Mouse (Mus musculus): Measurements from ENCODE around the gene Tlx3. TPM values are rescaled to one million over a fixed set of nuclear protein-coding genes. Genes with fewer than 3 reads are reported as not detected.

Tlx3 gene
- polyA plus RNA-seq, 1 experiment = not detected

DNA sequence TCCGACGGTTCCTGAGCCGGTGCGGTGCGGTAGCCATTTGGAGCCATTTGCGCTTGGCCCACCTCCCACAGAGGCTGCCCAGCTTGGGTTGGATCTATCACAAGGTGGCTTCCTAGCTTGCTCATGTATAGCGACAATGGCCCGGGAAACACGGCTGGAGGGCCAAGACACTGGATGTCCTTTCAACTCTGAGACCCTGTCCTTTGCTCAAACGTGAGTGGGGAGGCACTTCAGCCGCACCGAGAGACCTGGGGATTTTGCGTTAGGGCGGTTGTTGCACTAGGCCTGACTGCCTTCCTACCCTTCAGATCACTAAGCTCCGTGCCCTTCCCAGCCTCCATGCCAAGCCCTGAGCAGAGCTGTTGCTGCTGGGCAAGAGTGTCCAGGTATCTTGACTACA is 5.7 kb downstream of the Tlx3 start:
- TF ChIP-seq CTCF (IDR thresholded peaks at IDR 0.05; ENCODE audit: extremely low read depth, insufficient read depth, insufficient read length, insufficient replicate concordance) = no peak
- Histone ChIP-seq H3K27me3 (ENCODE audit: control insufficient read depth, insufficient read depth, low read length) (peaks cover 52% of the 10 kb centered on the region), H3K4me3 (ENCODE audit: extremely low read depth, insufficient read depth, insufficient read length) (no peak overlapping the region), H3K27ac (ENCODE audit: insufficient read depth, low read length) (no peak overlapping the region), H3K36me3 (ENCODE audit: control insufficient read depth, insufficient read depth, low read length) (no peaks in the 10 kb centered on the region), H3K4me1 (ENCODE audit: control insufficient read depth, insufficient read depth, insufficient read length) (peaks cover 3% of the 10 kb centered on the region)
- 39% methylated on average over 15 of the region's 15 CpGs for WGBS
- no peak for DNase-seq (ENCODE audit: low read depth in 1 of 2, low spot score in 2 of 2)

DNA sequence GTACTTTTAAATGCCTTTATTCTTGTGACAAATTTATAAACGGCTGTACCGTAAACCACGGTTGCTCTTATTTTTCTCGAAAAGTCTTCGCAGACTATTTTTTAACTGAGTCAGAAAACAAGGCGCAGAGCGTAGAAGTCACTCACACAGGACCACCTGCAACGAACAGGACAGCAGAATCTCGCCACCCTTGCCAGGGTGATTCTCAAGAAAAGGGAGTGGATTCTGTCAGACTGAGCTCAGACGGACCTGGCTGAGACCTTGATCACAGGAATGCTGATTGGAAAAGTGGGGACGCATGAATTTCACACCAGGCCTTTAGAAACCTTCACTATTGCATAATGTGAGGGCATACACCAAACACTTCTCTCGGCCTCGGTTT is 6.3 kb downstream of the Tlx3 start:
- H3K36me3 ChIP-seq (ENCODE audit: control insufficient read depth, insufficient read depth, low read length) = no peaks in the 10 kb centered on the region
- H3K4me1 ChIP-seq (ENCODE audit: control insufficient read depth, insufficient read depth, insufficient read length) = peaks cover 3% of the 10 kb centered on the region
- WGBS = 49% methylated on average over 13 of the region's 13 CpGs
- H3K27me3 ChIP-seq (ENCODE audit: control insufficient read depth, insufficient read depth, low read length) = peaks cover 47% of the 10 kb centered on the region
- TF ChIP-seq POLR2A (IDR thresholded peaks at IDR 0.05; ENCODE audit: low read depth, low read length) = no peak
- no peak for TF ChIP-seq CTCF (IDR thresholded peaks at IDR 0.05; ENCODE audit: extremely low read depth, insufficient read depth, insufficient read length, insufficient replicate concordance)
- H3K4me3 ChIP-seq (ENCODE audit: extremely low read depth, insufficient read depth, insufficient read length) = no peak overlapping the region
- no peak overlapping the region for H3K27ac ChIP-seq (ENCODE audit: insufficient read depth, low read length)
- no peak for DNase-seq (ENCODE audit: low read depth in 1 of 2, low spot score in 2 of 2)

DNA sequence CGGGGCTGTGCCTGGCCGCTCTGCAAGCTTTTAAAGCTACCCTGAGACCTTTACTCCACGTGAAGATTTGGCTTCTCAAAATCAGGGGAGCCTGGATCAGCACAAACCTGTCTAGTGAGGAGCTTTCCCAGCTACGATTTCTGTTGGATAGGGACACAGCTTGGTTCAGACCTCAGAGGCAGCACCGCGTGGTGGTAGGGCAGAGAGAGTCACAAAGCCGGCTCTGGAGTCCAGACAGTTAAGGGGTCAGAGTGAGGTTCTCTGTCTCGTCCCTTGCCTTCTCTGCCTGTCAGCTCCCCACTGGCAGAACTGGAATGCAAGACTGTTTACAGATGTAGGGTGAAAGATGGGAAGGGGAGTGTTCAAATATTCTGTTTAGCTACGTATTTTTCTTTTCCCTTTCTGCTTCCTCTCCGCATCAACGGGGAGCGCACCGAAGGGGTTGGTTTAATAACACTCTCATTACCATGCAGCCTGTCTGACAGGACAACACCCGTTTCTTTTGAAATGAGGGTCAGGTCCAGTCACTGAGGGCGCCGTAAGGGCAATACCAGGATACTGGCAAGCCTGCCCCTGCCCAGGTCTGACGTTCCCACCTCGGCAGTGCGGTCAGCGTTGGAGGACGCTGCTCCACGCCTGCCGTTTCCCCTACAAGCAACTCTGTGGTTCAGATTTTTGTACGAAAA is 6.8 kb downstream of the Tlx3 start:
- no peak for DNase-seq (ENCODE audit: low read depth in 1 of 2, low spot score in 2 of 2)
- Histone ChIP-seq H3K4me3 (ENCODE audit: extremely low read depth, insufficient read depth, insufficient read length) (no peak overlapping the region), H3K27ac (ENCODE audit: insufficient read depth, low read length) (no peak overlapping the region), H3K27me3 (ENCODE audit: control insufficient read depth, insufficient read depth, low read length) (peaks cover 43% of the 10 kb centered on the region), H3K4me1 (ENCODE audit: control insufficient read depth, insufficient read depth, insufficient read length) (peaks cover 3% of the 10 kb centered on the region), H3K36me3 (ENCODE audit: control insufficient read depth, insufficient read depth, low read length) (no peaks in the 10 kb centered on the region)
- WGBS = 17% methylated on average over 24 of the region's 24 CpGs
- TF ChIP-seq CTCF (IDR thresholded peaks at IDR 0.05; ENCODE audit: extremely low read depth, insufficient read depth, insufficient read length, insufficient replicate concordance) = no peak
- TF ChIP-seq POLR2A (IDR thresholded peaks at IDR 0.05; ENCODE audit: low read depth, low read length) = no peak

DNA sequence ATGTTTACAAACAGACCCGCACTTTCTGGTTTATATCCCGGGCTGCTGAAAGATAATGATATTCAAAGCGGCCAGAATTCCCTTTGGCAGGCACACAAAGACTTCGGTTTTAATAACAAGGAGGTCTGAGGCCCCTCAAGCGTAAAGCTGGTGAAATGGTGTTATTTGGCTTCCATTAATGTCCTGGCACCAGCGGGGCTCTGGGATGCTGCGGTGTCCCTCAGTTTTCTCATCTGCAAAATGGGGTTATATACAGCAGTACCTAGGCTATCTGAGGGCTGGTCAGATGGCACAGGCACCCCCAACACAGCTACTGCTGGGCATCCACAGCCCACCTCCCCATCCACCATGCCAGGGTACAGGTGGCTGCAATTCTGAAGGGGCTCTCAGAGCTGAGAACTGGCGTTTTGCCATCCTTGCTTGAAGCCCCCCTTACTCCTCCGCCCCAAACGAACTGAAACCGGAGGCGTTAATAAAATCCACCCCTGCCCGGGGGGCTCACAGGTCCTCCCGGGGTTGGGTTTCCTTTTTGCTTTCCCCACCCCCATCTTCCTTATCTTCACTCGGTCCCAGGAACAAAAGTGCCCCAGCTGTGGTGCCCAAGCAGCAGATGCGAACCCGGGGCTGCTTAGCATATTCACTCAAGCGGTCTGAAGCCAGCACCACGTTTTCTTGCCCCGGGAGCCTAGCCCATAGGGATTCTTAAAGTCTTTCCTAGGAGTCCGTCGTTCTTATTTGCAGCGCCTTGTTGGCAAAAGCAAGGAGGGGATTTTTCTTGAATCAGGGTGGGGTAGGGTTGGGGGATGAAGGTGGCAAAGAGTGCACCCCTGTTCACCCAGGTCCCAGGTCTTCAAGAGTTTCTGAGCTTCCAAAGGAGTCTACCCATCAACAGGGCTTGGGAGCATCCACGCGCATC is 7.6 kb downstream of the Tlx3 start:
- Histone ChIP-seq H3K27ac (ENCODE audit: insufficient read depth, low read length) (no peak overlapping the region), H3K4me1 (ENCODE audit: control insufficient read depth, insufficient read depth, insufficient read length) (no peaks in the 10 kb centered on the region; the same call in 1 of the 2 replicates), H3K27me3 (ENCODE audit: control insufficient read depth, insufficient read depth, low read length) (peaks cover 35% of the 10 kb centered on the region), H3K4me3 (ENCODE audit: extremely low read depth, insufficient read depth, insufficient read length) (no peak overlapping the region), H3K36me3 (ENCODE audit: control insufficient read depth, insufficient read depth, low read length) (no peaks in the 10 kb centered on the region)
- TF ChIP-seq POLR2A (IDR thresholded peaks at IDR 0.05; ENCODE audit: low read depth, low read length) = no peak
- TF ChIP-seq CTCF (IDR thresholded peaks at IDR 0.05; ENCODE audit: extremely low read depth, insufficient read depth, insufficient read length, insufficient replicate concordance) = no peak
- WGBS = 15% methylated on average over 25 of the region's 25 CpGs
- DNase-seq (ENCODE audit: low read depth in 1 of 2, low spot score in 2 of 2) = no peak

DNA sequence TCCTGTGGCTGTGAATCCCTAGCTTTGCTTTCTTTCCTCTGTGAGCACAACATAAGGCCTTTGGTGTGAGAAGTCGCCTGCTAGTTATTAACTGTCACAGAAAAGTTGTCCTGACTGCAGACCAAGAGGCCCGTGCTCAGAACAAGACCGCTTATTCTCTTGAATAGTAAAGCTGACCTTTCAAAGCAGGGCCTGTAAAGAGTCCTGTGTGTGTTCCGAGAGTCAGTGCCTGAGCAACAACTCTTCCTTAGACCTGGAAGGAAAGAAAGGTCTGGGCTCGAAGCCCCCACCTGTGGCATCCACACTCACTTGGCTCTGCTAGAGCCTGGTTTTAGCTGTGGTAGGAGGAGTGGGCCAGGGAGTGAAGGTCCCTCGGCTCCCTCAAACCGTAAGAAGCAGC is 8.3 kb downstream of the Tlx3 start:
- H3K27ac ChIP-seq (ENCODE audit: insufficient read depth, low read length) = no peak overlapping the region
- DNase-seq (ENCODE audit: low read depth in 1 of 2, low spot score in 2 of 2) = no peak
- no peaks in the 10 kb centered on the region; the same call in 1 of the 2 replicates for H3K4me1 ChIP-seq (ENCODE audit: control insufficient read depth, insufficient read depth, insufficient read length)
- H3K4me3 ChIP-seq (ENCODE audit: extremely low read depth, insufficient read depth, insufficient read length) = no peak overlapping the region
- H3K27me3 ChIP-seq (ENCODE audit: control insufficient read depth, insufficient read depth, low read length) = peaks cover 32% of the 10 kb centered on the region
- no peak for TF ChIP-seq CTCF (IDR thresholded peaks at IDR 0.05; ENCODE audit: extremely low read depth, insufficient read depth, insufficient read length, insufficient replicate concordance)
- no peak for TF ChIP-seq POLR2A (IDR thresholded peaks at IDR 0.05; ENCODE audit: low read depth, low read length)
- WGBS = 54% methylated on average over 7 of the region's 7 CpGs
- H3K36me3 ChIP-seq (ENCODE audit: control insufficient read depth, insufficient read depth, low read length) = no peaks in the 10 kb centered on the region

DNA sequence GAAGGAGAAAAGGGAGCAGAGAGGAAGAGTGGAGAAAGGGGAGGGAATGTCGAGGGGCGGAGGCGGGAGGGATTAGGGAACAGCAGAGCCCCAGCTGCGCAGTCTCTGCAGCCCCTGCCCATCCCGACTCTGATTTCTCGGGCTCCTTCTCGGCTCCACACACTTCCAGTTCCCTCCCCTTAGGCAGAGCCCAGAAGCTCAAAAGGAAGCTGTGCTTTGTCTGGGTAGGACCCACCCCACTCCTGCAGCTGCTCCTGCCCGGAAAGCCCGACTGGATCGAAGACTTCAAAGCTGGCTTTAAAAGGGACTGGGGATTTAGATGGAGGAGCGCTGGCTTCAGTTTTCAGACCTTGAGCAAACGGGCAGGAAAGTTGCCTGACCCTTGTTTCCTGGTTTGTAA is 9.7 kb downstream of the Tlx3 start:
- no peak overlapping the region for H3K4me3 ChIP-seq (ENCODE audit: extremely low read depth, insufficient read depth, insufficient read length)
- no peak for TF ChIP-seq POLR2A (IDR thresholded peaks at IDR 0.05; ENCODE audit: low read depth, low read length)
- no peak for TF ChIP-seq CTCF (IDR thresholded peaks at IDR 0.05; ENCODE audit: extremely low read depth, insufficient read depth, insufficient read length, insufficient replicate concordance)
- H3K36me3 ChIP-seq (ENCODE audit: control insufficient read depth, insufficient read depth, low read length) = no peaks in the 10 kb centered on the region
- no peak overlapping the region for H3K27ac ChIP-seq (ENCODE audit: insufficient read depth, low read length)
- H3K27me3 ChIP-seq (ENCODE audit: control insufficient read depth, insufficient read depth, low read length) = peaks cover 26% of the 10 kb centered on the region
- DNase-seq (ENCODE audit: low read depth in 1 of 2, low spot score in 2 of 2) = no peak
- no peaks in the 10 kb centered on the region for H3K4me1 ChIP-seq (ENCODE audit: control insufficient read depth, insufficient read depth, insufficient read length)
- 19% methylated on average over 12 of the region's 12 CpGs for WGBS

DNA sequence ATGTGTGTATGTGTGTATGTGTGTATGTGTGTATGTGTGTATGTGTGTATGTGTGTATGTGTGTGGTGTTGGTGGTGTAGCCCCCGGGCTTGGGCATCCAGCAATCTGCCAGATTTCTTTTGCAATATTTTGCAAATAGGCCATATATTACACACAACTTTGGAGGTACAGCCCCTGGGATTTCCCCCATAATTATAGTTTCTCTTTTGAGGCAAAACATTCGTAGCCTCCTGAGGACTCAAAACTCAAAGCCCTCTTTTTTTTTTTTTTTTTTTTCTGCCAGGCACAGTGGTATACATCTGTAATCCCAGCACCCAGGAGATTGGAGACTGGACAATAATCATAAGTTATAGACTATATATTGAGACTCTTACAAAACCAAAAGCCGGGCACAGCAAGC is 21.6 kb downstream of the Tlx3 start:
- Histone ChIP-seq H3K4me1 (ENCODE audit: control insufficient read depth, insufficient read depth, insufficient read length) (no peaks in the 10 kb centered on the region), H3K27ac (ENCODE audit: insufficient read depth, low read length) (no peak overlapping the region), H3K4me3 (ENCODE audit: extremely low read depth, insufficient read depth, insufficient read length) (no peak overlapping the region), H3K27me3 (ENCODE audit: control insufficient read depth, insufficient read depth, low read length) (no peaks in the 10 kb centered on the region), H3K36me3 (ENCODE audit: control insufficient read depth, insufficient read depth, low read length) (no peaks in the 10 kb centered on the region)
- no peak for DNase-seq (ENCODE audit: low read depth in 1 of 2, low spot score in 2 of 2)
- TF ChIP-seq POLR2A (IDR thresholded peaks at IDR 0.05; ENCODE audit: low read depth, low read length) = no peak
- TF ChIP-seq CTCF (IDR thresholded peaks at IDR 0.05; ENCODE audit: extremely low read depth, insufficient read depth, insufficient read length, insufficient replicate concordance) = no peak
- WGBS = 75% methylated on average over 3 of the region's 3 CpGs

All from spleen, adult 2 months (tissue).